Mouse (Mus musculus): ENCODE measurements at regions not wholly inside any gene's neighbourhood (a gene's known extent, or its start where the extent isn't known, plus 50 kb on each side); places are given as distances from the start of the nearest gene placed in this dataset.
A peak's percentile ranks its signal among the peaks of the same experiment; 100 is the strongest.
"Not testable (repeated sequence)": the region's sequence is repeated elsewhere in the genome, so short reads cannot be mapped to it uniquely, and the experiment has no call there.

DNA sequence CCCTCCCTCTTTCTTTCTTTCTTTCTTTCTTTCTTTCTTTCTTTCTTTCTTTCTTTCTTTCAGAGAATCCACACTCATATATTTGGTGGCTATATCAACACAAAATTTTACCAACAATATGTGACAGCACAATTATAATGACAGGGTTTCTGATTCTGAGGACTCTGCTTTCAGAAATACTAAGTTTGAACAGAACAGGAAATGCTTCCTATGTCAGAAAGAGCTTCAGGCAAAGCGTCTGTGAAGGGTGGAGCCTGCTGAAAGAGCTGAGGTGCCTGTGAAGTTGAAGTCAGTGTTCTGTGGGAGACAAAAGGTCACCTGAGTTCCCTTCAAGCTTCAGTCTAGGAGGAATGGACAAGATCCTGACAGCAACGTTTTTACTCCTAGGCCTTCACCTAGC, 670.8 kb upstream of the Olfr1507 start:
- DNase-seq (ENCODE audit: low read depth, low spot score): not testable (repeated sequence)

DNA sequence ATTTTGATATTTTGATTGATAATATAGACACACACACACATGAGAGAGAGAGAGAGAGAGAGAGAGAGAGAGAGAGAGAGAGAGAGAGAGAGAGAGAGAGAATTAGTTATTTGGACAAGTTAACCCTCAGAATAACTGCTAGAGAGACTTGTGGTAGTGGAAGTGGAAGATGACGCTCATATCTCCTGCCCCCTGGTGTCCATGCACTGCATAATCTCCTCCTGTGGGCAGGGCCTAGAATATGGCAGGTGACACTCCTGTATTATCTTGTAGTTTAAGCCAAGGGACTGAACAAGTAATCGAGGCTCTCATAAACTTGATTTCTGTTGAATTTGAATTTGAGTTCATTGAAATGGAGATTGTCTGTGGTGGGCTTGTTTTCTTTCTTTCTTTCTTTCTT, 663.5 kb upstream of the Olfr1507 start:
- DNase-seq (ENCODE audit: low read depth, low spot score): not testable (repeated sequence)

DNA sequence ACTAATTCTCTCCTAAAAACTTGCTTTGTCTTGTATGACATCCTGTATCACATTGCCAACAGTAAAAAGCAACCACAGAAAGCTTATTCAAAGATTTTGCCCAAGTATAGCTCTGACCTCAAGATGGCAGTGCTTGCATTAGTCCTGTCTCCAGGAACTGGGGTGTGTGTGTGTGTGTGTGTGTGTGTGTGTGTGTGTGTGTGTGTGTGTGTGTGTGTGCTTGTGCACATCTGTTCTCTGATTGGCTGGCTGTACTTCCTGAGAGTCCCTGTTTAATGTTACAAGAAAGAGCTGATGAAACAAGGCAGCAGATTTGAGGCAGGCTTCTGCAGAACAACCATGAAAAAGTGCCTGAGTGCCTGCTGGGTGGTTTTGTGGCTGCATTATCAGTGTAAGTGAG, 639.2 kb upstream of the Olfr1507 start:
- not testable (repeated sequence) for DNase-seq (ENCODE audit: low read depth, low spot score)

DNA sequence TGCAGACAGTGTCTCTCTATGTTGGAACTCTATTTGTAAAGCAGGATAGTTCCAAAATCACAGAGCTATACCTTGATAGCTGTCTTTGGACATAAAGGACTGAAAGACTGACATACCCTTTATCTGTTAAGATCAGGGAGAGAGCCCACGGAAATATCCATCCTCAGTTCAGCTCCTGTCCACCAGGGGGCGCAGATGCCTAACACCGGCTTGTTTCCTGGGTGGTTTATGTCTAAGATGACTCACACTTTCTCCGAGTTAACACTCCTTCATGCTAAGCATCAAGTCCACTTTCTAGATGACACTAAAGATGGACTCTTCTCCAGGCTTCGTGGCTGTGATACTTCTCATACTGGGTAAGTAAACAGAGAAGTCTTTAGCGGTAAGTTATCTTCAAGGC, 636.8 kb upstream of the Olfr1507 start:
- not testable (repeated sequence) for DNase-seq (ENCODE audit: low read depth, low spot score)

DNA sequence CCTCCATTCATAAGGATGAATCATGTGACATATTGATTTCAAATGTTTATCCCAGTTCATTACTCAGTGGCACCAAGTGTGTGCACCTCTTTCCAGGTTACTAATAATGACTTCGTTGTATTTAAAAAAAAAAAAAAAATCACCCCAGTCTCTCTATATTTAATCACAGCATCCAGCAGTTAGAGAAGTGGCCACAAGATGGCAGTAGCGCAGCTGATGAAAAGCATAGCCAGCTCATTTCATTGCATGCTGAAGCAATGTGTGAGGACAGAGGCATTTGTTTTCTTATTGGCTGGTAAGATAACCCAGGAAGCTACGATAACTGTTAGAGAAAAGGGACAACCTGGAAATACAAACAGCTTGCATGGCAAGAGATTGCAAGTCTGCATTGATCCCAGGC, 626.2 kb upstream of the Olfr1507 start:
- not testable (repeated sequence) for DNase-seq (ENCODE audit: low read depth, low spot score)

DNA sequence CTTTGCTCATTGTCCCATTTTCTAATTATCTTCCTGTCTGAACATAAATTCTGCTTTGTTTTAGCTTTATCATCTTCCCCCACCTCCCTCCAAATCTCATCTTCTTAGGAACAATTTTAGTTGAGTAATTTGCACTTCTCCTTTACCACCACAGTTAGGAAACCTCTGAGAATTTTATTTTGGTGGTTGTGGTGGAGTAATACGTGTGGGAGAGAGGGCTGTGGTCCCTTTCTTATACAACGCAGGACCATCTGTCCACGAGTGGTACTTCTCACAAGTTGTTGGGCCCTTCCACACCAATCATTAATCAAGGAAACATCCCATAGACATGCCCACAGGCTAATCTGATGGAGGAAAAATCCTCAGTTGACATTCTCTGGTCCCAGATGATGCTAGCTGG, 614.2 kb upstream of the Olfr1507 start:
- not testable (repeated sequence) for DNase-seq (ENCODE audit: low read depth, low spot score)

DNA sequence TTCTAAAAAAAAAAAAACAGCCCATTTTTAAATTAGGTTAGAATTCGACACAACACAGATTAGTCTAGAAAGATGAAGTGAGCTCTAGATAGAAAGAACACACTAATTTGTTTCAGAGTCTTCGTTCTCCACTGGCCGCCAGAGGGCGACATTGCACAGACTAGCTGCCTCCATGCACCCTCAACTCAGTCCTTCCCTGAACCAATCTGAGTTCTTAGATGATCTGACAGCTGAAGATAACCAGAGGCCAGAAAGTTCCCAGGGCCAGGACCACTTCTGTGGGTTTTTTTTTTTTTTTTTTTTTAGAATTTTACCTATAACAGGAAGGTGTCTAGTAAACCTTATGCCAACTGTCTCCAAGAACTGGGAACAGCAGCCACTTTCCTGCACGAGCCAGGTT, 605.8 kb upstream of the Olfr1507 start:
- DNase-seq (ENCODE audit: low read depth, low spot score): not testable (repeated sequence)

DNA sequence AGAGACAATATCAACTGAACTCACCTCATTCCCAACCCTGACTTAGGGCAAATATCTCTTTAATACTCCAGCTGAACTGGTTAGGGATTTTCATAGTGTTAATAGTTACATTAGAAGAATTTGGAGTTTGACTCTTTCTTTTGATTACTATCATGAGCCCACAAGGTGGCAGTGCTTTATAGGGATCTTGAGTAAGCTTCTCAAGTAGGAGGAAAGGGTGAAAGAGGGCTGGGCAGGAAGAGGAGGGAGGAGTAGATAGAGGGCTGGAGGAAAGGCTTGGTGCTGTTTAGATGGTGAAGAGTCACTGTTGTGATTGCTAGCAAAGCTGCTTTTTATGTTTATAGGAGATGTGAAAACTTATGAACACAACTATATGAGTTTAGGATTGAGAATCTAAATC, 595.4 kb upstream of the Olfr1507 start:
- not testable (repeated sequence) for DNase-seq (ENCODE audit: low read depth, low spot score)

DNA sequence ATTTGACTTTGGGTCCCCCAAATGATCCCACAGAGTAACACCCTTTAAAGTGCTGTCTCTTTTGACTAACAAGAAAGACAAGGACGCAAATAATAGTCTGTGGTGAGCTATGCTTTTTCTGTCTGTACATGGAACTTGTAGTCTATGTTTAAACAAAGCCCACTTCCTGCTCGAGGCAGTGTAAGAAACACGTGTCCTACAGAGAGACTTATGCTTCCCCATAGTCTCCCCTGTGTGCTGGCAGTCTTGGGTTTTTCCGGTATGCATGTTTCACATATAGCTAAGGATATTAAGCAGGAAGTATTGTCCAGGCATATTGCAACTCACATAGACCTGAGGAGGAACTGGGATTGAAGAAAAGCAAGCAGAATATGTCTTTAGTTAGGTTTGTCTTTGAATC, 586.3 kb upstream of the Olfr1507 start:
- not testable (repeated sequence) for DNase-seq (ENCODE audit: low read depth, low spot score)

DNA sequence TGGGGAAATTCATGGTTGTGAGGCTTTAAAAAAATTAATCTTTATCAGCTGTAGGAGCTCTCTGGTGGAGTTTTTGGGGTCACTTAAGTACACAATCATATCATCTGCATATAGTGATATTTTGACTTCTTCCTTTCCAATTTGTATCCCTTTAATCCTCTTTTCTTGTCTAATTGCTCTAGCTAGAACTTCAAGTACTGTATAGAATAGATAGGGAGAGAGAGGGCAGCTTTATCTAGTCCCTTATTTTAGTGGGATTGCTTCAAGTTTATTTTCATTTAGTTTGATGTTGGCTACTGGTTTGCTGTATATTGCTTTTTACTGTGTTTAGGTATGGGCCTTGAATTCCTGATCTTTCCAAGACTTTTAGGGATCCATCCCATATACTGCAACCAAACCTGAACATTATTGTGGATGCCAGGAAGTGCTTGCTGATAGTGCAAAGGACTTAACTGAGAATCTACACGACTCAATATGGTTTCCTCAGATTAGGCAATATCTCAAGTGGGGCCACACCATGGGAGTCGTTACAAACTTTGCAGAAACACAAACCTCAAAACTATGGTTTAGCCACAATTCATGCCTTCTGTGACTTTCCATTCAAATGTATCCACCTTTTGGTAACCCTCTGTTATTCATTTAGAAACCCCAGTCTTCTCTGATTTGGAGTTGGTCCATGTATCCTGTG, 585.6 kb upstream of the Olfr1507 start:
- DNase-seq (ENCODE audit: low read depth, low spot score): not testable (repeated sequence)

DNA sequence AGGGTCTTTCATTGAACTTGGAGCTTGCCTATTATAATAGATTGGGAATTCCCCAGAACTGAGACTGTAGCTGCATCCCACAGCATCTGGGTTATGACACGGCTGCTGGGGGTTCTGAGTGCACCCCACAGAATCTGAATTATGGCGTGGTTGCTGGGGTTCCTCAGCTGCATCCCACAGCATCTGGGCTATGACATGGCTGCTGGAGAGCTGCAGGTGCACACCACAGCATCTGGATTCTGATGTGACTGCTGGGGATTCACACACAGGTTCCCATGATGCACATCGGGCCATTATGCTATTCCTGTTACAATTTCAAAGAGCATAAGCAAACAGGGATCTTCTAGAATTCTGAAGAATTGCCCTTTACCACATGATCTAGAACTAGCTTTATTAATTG, 585.0 kb upstream of the Olfr1507 start:
- DNase-seq (ENCODE audit: low read depth, low spot score): not testable (repeated sequence)

DNA sequence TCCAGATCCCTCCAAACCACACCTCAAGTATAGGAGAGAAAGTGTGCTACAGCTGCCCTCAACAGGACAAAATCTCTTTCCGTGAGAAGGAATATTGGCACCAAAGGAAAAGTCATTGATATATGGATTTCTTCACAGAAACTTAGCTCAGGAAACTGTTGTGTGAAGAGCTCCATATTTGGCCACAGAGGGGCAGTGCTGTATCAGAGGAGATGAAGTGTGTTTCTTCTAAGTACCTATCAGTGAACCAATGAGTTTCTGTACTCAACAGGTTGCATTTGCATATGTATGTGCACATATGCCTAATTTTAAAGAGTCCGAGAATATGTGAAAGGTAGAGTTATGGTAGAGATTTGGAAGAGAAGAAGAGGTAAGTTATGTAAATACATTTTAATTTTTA, 580.4 kb upstream of the Olfr1507 start:
- DNase-seq (ENCODE audit: low read depth, low spot score): not testable (repeated sequence)

DNA sequence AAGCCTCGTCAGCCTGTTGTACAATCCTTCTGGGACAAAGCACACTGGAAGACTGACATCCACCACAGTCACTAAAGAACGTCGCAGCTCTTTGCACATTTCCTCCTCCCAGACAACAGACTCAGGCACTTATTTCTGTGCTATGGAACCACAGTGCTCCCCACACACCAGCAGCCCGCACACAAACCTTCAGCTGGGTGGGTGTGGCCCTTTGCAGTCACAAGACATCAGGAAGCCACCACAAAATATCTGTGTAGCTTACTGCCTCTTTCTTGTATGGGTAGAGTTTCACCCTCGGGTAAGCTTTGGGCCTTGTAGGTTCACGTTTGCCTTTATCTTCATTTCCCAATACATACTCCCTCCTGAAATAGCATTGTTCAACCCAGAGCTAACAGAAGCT, 577.6 kb upstream of the Olfr1507 start:
- DNase-seq (ENCODE audit: low read depth, low spot score): not testable (repeated sequence)

DNA sequence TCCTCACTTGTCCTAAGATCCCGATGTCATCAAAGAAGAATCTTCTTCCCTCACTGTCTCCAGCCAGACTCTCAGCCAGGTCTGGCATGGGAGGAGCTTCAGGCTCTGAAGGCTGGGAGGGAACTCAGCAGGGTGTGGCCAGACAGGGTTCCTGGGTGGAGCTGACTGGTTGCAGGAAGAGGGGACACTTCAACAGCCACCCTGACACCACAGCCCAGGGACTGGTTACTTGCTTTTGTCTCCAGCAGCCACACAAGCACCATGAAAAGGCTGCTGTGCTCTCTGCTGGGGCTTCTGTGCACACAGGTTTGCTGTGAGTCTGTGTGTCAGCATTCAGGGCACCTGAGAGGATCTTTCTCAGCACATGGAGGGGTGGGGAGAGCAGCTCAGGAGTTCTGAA, 577.0 kb upstream of the Olfr1507 start:
- DNase-seq (ENCODE audit: low read depth, low spot score): not testable (repeated sequence)

DNA sequence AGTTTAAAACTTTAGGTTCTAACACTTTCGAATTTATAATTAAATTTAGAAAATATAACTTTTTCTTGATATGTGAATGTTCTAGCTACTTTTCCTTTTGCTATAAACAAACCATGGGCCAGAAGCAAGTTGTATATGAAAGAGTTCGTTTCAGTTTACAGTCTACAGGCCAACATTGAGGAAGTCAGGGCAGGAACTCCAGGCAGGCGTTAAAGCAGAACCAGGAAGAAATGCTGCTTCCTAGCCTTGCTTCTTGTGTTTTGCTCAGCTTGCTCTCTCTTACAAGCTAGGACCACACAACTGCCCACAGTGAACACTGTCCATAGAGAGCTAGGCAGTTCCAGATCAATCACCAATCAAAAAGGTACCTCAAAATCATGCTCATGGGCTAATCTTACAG, 558.9 kb upstream of the Olfr1507 start:
- DNase-seq (ENCODE audit: low read depth, low spot score): not testable (repeated sequence)

DNA sequence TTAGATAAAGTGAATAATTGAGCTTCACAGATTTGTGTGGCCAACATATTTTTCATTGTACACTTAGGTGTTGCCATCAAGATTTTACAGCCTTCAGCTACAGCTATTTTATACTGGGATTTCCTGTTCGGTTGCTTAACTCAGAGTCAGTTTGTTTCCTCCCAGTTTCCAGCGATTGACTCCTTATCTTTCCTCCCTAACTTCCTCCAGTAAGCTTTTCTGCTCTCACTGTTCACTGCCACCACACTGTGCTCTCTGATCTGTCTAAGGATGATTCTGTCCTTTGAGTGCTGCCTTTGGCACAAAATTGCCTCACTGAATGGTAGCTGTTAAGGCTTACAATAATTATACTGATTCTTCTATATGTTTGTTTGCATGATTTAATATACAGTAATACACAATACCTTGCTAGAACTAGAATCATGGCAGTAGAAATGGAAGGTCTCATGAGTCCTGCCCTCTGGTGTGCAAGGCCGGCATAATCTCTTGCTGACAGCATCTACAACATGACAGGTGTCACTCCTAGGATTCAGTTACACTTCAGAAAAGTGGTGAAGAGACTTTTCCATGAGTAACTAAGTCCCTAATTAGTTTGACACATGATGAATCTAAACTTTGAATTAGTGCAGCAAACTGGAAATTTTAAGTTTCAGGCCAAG, 558.0 kb upstream of the Olfr1507 start:
- not testable (repeated sequence) for DNase-seq (ENCODE audit: low read depth, low spot score)

DNA sequence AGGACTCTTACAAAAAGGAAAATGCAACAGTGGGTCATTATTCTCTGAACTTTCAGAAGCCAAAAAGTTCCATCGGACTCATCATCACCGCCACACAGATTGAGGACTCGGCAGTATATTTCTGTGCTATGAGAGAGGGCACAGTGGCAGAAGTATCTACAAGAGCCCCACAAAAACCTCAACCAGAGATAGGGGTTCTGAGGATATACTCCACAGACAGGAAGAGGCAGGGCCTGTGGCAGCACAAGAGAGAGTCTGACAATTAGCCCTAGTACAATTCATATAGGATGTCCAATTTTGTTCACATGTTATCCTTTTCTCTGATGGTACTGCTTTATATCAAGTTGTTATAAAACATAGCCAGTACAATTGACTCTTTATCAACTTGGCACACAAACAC, 552.1 kb upstream of the Olfr1507 start:
- not testable (repeated sequence) for DNase-seq (ENCODE audit: low read depth, low spot score)

DNA sequence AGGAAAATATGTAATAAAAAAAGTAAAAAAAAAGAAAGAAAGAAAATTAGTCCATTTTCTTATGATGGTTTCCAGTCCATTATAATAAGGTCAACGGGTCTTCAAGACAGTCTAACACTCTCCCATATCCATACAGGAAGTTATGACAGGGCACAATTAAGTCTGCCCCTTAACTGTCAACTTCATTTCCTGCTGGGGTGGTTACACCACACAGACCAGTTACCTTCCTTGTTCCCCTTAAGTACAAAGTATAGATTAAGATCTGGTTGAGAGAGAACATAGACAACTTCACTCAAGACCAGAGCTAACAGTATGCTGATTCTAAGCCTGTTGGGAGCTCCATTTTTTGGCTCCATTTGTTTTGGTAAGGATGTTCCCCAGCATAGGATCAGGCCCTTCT, 551.4 kb upstream of the Olfr1507 start:
- DNase-seq (ENCODE audit: low read depth, low spot score): not testable (repeated sequence)

DNA sequence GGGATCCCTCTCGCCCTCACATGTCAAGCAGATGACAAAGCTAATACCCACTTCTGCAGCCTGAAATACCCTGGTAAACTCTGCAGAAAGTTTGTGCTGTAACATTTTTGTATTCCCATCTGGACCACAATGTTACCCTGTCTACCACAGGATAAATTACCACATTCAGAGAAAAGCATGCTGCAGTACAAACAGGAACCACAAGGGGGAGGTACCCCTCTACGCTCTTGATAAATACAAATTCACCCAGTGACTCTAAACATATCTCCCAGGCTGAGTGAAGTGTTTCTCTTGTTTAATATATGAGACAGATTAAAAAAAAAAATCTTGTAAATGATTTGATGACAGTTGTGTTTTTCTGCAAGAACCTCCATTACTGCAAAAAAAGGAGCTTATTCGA, 549.8 kb upstream of the Olfr1507 start:
- not testable (repeated sequence) for DNase-seq (ENCODE audit: low read depth, low spot score)

DNA sequence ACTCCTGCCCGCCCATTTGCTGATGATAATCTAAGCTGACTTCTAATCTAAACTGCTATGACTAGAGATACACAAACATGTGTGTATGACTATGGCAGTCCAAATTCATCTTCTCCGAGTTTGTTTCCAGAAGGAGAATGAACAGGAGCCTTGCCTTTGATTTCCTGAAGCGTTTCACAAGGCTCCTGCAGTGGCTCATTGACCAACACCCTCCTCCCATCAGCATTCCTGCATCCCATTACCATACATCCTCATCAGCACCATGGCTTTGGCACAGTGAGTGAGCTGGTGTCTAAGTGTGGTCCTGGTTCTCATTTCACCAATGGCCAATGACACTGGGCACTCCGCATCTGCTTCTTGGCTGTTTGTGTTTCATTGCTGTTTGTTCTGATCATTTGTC, 548.6 kb upstream of the Olfr1507 start:
- not testable (repeated sequence) for DNase-seq (ENCODE audit: low read depth, low spot score)

DNA sequence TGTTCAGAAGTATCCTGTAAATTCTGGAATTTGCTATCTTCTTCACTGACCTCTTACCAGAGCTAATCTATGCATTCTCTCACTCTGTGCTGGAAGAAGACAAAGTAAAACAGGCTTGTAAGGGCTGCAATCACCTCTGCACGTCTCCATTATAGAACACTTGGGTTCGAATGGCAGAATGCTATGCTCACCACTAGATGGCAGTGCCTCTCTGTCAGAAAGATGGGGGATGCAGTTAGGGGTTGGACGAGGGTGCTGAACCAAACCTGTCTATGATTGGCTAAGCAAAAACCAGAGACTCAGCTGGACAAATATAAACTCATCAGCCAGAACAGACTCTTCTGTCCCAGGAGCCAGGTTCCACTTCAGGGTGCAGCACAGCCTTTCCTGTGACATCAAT, 546.5 kb upstream of the Olfr1507 start:
- not testable (repeated sequence) for DNase-seq (ENCODE audit: low read depth, low spot score)

DNA sequence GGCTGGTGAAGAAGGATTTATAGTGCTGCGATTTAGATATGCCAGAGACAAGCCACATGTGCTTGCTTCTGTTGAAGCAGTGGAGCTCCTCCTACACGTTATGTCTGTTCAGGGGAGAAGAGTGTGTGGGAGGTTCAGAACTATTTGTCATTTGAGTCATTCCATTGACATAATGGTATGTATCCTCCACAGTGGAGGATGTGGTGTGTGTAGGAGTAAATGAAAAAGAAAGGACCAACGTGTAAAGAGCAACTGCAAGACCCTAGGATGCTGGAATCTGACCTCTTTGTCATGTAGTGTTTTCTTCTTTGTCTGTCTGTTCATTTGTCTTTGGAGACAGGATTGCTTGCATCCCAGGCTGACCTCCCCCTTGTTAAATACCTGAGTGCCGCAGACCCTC, 543.9 kb upstream of the Olfr1507 start:
- DNase-seq (ENCODE audit: low read depth, low spot score): peak; percentile 67

DNA sequence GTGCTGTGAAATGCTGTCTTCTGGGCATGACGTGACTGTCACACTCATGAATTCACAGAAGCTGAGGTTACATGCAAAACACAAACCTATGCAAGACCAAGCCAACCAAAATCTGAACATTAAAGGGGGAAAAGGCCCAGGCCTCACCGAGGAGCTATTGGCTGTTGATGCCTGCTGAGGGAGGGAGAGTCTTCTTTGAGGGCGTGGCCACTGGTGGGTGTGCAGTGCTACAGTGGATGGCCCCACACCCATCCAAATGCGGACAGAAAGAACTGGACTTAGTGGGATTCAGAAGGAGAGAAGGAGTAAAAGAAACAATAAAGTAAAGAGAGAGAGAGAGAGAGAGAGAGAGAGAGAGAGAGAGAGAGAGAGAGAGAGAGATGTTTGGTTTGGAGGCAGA, 539.4 kb upstream of the Olfr1507 start:
- DNase-seq (ENCODE audit: low read depth, low spot score): not testable (repeated sequence)
